Mouse (Mus musculus): ENCODE measurements around the gene Vgll4. TPM values are rescaled to one million over a fixed set of nuclear protein-coding genes. Genes with fewer than 3 reads are reported as not detected.
A peak's percentile ranks its signal among the peaks of the same experiment; 100 is the strongest.

The Vgll4 gene
- polyA plus RNA-seq, 1 experiment from 2014 or later: 76.0 TPM

DNA sequence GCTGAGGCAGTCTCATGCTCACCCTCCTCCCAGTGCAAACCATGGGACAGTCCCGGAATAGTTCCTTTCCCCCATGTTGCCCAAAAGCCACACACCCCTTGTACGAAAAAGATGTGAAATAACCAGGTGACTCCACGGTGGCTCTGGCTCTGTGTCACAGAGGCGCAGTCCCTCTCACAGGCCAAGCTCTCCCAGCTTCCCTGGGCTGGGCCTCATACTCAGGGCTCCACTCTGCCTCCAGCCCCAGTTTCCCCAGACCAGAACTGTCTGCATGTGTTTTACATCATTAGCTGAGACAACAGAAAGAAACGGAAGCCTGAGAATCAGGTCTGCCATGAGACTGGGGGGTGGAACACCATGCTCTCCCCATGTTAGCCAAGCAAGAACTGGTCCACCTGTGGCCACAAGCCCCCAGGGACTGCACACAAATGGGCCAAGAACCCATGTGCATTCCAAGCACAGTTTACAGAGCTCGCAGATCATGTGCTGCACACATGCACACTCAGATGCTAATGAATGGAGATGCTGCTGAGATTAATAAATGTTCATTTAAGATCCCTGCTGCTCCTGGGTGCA, 100.2 kb downstream of the Vgll4 start:
- ATAC-seq: no peak
- peaks cover 51% of the 10 kb centered on the region for H3K4me1 ChIP-seq (replicated peaks)
- H3K27ac ChIP-seq: no peak overlapping the region
- H3K27me3 ChIP-seq (replicated peaks): no peaks in the 10 kb centered on the region
- no peak overlapping the region for H3K9ac ChIP-seq
- H3K9me3 ChIP-seq: no peaks in the 10 kb centered on the region
- 69% methylated on average over 6 of the region's 6 CpGs for WGBS
- H3K36me3 ChIP-seq: peaks cover 3% of the 10 kb centered on the region; the same call in 1 of the 2 replicates
- H3K4me3 ChIP-seq (replicated peaks): no peak overlapping the region
- H3K4me2 ChIP-seq (replicated peaks): no peak overlapping the region

DNA sequence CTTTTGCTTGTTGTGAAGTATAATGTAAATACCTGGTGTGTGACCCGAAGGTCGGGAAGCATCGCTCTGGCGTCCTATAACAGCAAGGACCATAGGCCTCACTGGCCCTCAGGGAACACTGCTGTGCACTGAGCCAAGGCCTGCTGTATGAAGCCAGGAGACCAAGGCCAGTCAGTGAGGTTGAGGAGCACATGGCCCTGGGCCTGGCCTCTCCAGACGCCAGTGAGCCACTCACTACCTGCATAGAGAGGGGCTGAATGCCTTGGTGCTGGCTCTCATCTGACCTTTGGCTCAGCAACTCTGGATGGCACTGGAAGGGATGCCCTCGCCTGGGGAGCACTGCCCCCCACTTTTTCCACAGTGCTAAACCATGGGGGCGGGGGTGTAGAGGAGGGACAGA, 101.1 kb downstream of the Vgll4 start:
- ATAC-seq: no peak
- 82% methylated on average over 7 of the region's 7 CpGs for WGBS
- Histone ChIP-seq H3K4me2 (replicated peaks) (no peak overlapping the region), H3K4me3 (replicated peaks) (no peak overlapping the region), H3K4me1 (replicated peaks) (peaks cover 46% of the 10 kb centered on the region), H3K27me3 (replicated peaks) (no peaks in the 10 kb centered on the region), H3K27ac (no peak overlapping the region), H3K36me3 (peaks cover 3% of the 10 kb centered on the region; the same call in 1 of the 2 replicates), H3K9me3 (no peaks in the 10 kb centered on the region), H3K9ac (no peak overlapping the region)

DNA sequence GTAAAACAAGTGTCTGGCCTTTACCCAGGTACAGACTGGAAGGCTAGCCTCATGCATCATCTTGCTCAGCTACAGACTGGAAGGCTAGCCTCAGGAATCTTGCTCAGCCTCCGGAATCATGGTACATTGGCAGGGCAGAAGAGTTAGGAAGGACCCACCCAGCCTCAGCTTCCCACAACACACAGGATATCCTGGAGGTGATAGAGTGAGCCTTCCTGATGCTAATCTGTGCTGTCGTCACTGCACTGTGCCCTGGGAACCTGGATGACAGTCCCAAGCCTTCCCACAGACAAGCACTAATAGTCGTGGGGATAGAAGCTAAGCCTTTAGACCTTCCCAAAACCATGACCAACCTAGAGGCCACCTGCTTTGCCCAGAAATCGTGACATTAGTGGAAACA, 103.2 kb downstream of the Vgll4 start:
- Histone ChIP-seq H3K36me3 (peaks cover 15% of the 10 kb centered on the region), H3K27ac (no peak overlapping the region), H3K4me3 (replicated peaks) (no peak overlapping the region), H3K27me3 (replicated peaks) (no peaks in the 10 kb centered on the region), H3K9me3 (no peaks in the 10 kb centered on the region), H3K4me2 (replicated peaks) (no peak overlapping the region), H3K9ac (no peak overlapping the region), H3K4me1 (replicated peaks) (peaks cover 33% of the 10 kb centered on the region)
- 86% methylated on average over 4 of the region's 4 CpGs for WGBS
- no peak for ATAC-seq

DNA sequence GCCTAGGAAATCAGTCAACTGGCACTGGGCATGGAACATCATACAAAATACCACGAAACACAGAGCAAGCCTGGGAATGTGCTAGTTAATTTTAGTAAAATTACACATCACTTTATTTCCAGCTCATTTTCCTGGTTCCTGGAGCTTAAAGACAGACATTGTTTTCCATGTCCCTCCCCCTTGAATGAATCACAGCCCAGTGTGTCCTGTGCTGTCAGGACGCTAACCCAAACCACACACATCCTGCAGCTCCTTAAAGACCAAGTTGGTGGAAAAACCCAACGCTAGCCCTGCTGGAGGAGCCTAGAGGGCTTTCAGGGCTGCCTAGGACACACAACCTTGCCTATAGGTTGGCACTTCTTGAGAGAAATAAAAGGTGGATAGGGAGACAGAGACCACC, 103.7 kb downstream of the Vgll4 start:
- H3K4me2 ChIP-seq (replicated peaks): no peak overlapping the region
- H3K4me1 ChIP-seq (replicated peaks): peaks cover 32% of the 10 kb centered on the region
- 68% methylated on average over 3 of the region's 3 CpGs for WGBS
- H3K36me3 ChIP-seq: peaks cover 17% of the 10 kb centered on the region
- H3K4me3 ChIP-seq (replicated peaks): no peak overlapping the region
- no peak for ATAC-seq
- no peak overlapping the region for H3K9ac ChIP-seq
- no peaks in the 10 kb centered on the region for H3K27me3 ChIP-seq (replicated peaks)
- no peaks in the 10 kb centered on the region for H3K9me3 ChIP-seq
- no peak overlapping the region for H3K27ac ChIP-seq

DNA sequence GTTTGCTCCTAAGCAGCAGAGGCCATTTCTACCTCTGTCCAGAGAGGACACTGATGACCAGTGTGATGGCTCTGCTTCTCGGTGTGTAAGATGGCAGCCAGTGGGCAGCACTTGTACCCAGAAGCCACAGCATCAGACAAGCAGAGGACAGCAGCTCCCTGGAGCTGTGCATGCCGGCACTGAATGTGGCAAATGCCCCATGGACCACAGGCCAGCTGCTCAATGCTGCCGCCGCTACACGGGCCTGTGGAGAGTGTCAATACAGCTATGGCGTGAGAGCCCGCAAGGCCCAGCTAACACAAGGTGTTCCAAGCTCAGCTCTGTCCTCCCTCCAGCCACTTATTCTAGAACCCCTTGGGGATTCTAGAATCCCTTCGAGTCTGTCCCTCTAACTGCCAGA, 105.4 kb downstream of the Vgll4 start:
- no peak overlapping the region for H3K4me3 ChIP-seq (replicated peaks)
- no peak overlapping the region for H3K27ac ChIP-seq
- H3K36me3 ChIP-seq: peaks cover 19% of the 10 kb centered on the region
- H3K9me3 ChIP-seq: no peaks in the 10 kb centered on the region
- H3K4me2 ChIP-seq (replicated peaks): no peak overlapping the region
- 89% methylated on average over 8 of the region's 8 CpGs for whole genome bisulfite sequencing
- H3K4me1 ChIP-seq (replicated peaks): 0 out of 2 replicates have a peak, but pooled peaks cover 19% of the 10 kb centered on the region
- ATAC-seq: no peak
- no peaks in the 10 kb centered on the region for H3K27me3 ChIP-seq (replicated peaks)
- no peak overlapping the region for H3K9ac ChIP-seq

DNA sequence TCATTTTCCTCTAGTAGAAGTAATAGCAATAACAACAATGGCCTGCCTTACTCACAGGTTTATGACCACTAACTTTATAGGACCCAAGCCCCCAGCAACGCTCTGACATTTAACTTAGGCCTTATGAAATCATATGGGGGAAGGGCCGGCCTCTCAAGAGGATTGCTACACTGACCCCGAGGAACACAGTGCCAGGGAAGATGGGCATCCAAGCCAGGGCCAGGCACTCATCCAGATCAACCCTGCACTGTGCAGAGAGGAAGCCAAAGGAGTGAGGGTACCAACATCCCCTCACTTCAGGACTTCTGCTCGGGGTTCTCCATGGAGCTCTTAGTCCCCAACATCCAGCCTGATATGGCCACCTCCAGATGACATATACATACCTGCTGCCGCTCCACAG, 106.3 kb downstream of the Vgll4 start:
- no peak for ATAC-seq
- H3K36me3 ChIP-seq: peaks cover 22% of the 10 kb centered on the region
- no peak overlapping the region for H3K4me2 ChIP-seq (replicated peaks)
- no peaks in the 10 kb centered on the region for H3K9me3 ChIP-seq
- 85% methylated on average over 5 of the region's 5 CpGs for WGBS
- no peaks in the 10 kb centered on the region for H3K27me3 ChIP-seq (replicated peaks)
- no peak overlapping the region for H3K4me3 ChIP-seq (replicated peaks)
- H3K27ac ChIP-seq: no peak overlapping the region
- no peak overlapping the region for H3K9ac ChIP-seq
- 0 out of 2 replicates have a peak, but pooled peaks cover 15% of the 10 kb centered on the region for H3K4me1 ChIP-seq (replicated peaks)

DNA sequence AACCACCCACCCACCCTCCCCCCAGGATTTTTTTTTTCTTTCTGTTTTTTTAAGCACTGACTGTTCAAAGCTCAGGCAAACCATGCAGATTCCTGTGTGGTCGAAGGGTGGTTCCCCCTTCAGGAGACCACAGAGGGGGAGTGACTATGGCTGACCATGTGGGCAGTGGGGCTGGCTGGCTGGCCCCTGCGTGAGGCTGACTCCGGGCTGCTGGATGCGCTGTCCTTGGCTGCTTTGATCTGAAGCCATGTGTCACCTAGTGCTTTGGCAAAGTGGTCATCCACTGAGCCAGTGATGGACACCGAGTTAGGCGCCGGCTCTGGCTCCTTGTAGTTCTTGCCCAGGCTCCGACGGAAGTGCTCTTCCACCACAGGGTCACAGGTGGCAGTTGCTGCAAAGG, 107.7 kb downstream of the Vgll4 start:
- H3K9ac ChIP-seq: no peak overlapping the region
- H3K4me3 ChIP-seq (replicated peaks): no peak overlapping the region
- no peak overlapping the region for H3K27ac ChIP-seq
- no peaks in the 10 kb centered on the region for H3K27me3 ChIP-seq (replicated peaks)
- 0 out of 2 replicates have a peak, but pooled peaks cover 15% of the 10 kb centered on the region for H3K4me1 ChIP-seq (replicated peaks)
- H3K36me3 ChIP-seq: peaks cover 22% of the 10 kb centered on the region
- WGBS: 81% methylated on average over 9 of the region's 9 CpGs
- no peak for ATAC-seq
- no peak overlapping the region for H3K4me2 ChIP-seq (replicated peaks)
- H3K9me3 ChIP-seq: no peaks in the 10 kb centered on the region

DNA sequence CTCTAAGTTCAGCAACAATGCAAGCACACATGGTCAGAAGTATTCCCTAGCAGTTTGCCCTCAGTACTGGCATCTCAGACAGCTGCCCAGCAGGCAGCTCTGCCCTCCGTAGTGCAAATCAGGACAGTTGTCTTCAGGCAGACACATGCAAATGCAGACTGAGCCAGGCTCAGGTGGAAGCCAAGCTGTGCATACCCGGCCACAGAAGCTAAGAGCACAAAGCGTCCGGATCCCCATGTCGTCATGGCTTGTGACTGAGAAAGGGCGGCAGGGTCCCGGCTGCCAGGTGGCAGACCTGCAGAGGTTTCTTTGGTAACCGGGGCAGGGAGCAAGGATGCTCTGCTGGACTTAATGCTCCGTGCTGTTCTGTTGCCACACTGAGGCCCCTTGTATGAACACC, 108.2 kb downstream of the Vgll4 start:
- Histone ChIP-seq H3K9ac (no peak overlapping the region), H3K36me3 (peaks cover 22% of the 10 kb centered on the region), H3K9me3 (no peaks in the 10 kb centered on the region), H3K4me1 (replicated peaks) (0 out of 2 replicates have a peak, but pooled peaks cover 10% of the 10 kb centered on the region), H3K4me3 (replicated peaks) (no peak overlapping the region), H3K27ac (peak overlapping the region; percentile 14; the same call in 1 of the 2 replicates), H3K27me3 (replicated peaks) (no peaks in the 10 kb centered on the region), H3K4me2 (replicated peaks) (no peak overlapping the region)
- 85% methylated on average over 9 of the region's 9 CpGs for WGBS
- no peak for ATAC-seq

DNA sequence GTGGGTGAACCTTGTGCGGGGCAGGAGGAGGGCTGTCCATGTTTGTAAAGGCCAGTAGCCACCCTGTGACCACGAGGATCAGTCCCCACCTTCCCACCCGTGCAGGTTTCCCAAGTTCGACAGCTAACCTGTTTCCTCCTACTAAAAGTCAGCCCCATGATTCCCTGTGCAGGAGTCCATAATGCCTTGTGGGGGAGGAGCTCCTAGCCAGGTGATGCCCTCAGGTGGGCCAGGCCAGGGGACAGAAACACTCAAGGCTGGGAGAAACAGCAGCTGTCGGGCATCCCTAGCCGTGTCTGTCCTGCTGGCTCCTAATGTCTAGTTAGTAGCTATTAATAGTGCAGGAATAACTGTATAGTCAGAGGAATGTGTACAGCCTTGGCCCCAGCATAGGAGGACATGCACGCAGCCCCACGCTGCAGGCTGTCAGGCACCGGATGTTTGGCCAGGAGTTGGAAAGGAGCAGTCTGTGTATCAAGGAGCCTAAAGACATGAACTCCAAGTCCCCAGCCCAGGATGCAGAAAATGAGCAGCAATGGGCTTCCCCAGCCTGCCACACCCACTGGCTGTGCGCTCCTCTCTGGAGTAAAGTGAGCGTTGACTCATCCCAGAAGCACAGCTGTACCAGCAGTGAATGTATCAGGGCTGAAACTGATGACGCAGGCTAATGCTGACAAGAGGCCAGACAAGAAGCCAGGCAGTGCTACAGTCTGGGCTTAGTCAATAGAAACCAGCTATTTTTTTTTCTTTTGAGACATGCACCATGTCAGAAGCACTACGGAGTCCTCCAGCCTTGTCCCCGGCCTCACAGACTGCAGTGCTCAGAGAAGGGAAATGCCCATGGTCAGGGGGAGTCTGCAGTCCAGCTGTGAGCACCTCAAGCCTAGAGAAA, 108.9 kb downstream of the Vgll4 start:
- ATAC-seq: peak; percentile 50
- peak overlapping the region; percentile 14; the same call in 1 of the 2 replicates for H3K27ac ChIP-seq
- peaks cover 22% of the 10 kb centered on the region for H3K36me3 ChIP-seq
- H3K4me3 ChIP-seq (replicated peaks): no peak overlapping the region
- peaks cover 10% of the 10 kb centered on the region for H3K4me1 ChIP-seq (replicated peaks)
- H3K9ac ChIP-seq: no peak overlapping the region
- H3K4me2 ChIP-seq (replicated peaks): no peak overlapping the region
- WGBS: 72% methylated on average over 14 of the region's 14 CpGs
- no peaks in the 10 kb centered on the region for H3K9me3 ChIP-seq
- H3K27me3 ChIP-seq (replicated peaks): no peaks in the 10 kb centered on the region

DNA sequence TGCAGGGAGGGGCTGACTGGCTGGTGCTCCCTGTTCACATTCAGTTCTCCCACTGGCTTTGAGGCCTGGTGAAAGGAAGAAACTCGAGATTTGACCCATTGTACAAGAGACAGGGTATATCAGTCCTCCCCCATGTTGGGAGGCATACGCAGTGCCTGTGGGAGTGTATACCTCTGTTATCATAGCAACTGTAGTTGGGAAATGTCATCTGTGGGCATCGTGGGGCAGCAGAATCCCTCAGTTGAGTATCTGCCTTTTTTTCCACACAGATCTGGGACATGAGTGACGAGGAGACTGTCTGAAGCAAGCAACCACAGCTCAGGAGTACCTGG, 111.1 kb downstream of the Vgll4 start:
- Histone ChIP-seq H3K4me2 (replicated peaks) (no peak overlapping the region), H3K9ac (no peak overlapping the region), H3K27ac (no peak overlapping the region), H3K36me3 (peaks cover 22% of the 10 kb centered on the region), H3K9me3 (no peaks in the 10 kb centered on the region), H3K4me3 (replicated peaks) (no peak overlapping the region), H3K27me3 (replicated peaks) (no peaks in the 10 kb centered on the region), H3K4me1 (replicated peaks) (peaks cover 16% of the 10 kb centered on the region)
- no peak for ATAC-seq
- WGBS: 87% methylated on average over 4 of the region's 4 CpGs

DNA sequence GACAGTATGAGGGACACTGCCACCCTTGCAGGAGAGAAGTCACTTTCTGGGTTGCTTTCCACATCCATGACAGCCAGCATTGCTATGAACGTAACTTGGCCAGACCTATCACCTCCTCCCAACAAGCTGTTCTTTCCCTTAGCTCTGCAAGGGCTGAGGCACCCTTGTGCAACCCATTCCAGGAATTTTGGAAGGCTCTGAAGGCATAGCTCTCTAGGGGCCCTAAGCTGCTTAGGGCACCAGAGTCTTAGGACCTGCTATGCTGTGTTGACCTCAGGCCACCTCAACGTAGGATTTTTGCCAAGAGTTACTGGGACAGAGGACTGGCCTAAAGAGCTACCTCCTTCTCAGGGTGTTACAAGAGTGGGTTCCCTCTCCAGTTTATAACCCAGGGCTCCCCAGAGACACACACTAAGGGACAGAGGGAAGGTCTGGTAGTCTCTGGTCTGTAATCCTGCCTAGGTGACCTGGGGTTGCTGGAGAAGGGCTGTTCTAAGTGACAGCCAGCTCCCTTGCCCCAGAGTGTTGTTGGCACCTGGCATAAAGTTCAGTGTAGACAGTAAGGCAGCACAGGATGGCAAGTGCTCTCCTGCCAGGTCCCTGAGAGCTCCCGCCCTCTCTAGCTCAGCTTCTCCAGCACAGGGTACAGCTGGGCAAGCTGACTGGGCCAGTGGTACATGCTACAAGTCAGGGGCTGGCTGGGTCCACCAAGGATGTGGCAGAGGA, 111.6 kb downstream of the Vgll4 start:
- no peak overlapping the region for H3K27ac ChIP-seq
- H3K4me1 ChIP-seq (replicated peaks): peaks cover 16% of the 10 kb centered on the region
- WGBS: 84% methylated on average over 3 of the region's 3 CpGs
- H3K9me3 ChIP-seq: no peaks in the 10 kb centered on the region
- H3K9ac ChIP-seq: no peak overlapping the region
- H3K27me3 ChIP-seq (replicated peaks): no peaks in the 10 kb centered on the region
- H3K4me3 ChIP-seq (replicated peaks): no peak overlapping the region
- no peak overlapping the region for H3K4me2 ChIP-seq (replicated peaks)
- peaks cover 22% of the 10 kb centered on the region for H3K36me3 ChIP-seq
- no peak for ATAC-seq

DNA sequence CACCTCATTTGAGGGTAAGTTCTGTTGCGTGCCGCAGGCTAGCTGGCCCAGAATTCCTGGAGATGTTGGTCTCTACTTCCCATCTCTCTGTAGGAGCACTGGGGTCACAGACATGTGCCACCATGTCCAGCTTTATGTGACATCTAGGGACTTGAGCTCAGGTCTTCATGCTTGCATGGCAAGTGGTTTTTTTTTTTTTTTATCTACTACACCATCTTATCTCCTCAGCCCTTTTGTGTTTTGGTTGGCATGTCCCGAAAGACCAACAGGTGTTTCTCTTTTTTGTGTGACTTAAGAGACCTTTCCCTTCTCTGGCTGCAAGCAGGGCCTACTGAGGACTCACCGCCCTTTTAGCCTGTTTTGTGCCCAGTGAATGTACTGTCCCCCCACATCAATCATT, 113.3 kb downstream of the Vgll4 start:
- Histone ChIP-seq H3K4me3 (replicated peaks) (no peak overlapping the region), H3K9me3 (no peaks in the 10 kb centered on the region), H3K27me3 (replicated peaks) (no peaks in the 10 kb centered on the region), H3K9ac (no peak overlapping the region), H3K36me3 (peaks cover 9% of the 10 kb centered on the region), H3K4me1 (replicated peaks) (peaks cover 19% of the 10 kb centered on the region), H3K4me2 (replicated peaks) (no peak overlapping the region), H3K27ac (peak overlapping the region; percentile 32; the same call in 1 of the 2 replicates)
- WGBS: 87% methylated on average over 4 of the region's 4 CpGs
- ATAC-seq: no peak

All from intestine, embryonic 15.5 days (tissue).